Mouse (Mus musculus): ENCODE measurements around the gene Elk4. TPM values are rescaled to one million over a fixed set of nuclear protein-coding genes. Genes with fewer than 3 reads are reported as not detected.

Gene Elk4
- polyA plus RNA-seq, 1 experiment: 33.7 TPM

- Histone ChIP-seq H3K9ac (ENCODE audit: low read depth, poor library complexity, severe bottlenecking) (no peak overlapping the region), H3K27me3 (ENCODE audit: control insufficient read depth, insufficient read depth, low read length, poor library complexity, severe bottlenecking) (no peaks in the 10 kb centered on the region), H3K4me1 (ENCODE audit: control insufficient read depth, insufficient read depth, low read length) (no peaks in the 10 kb centered on the region), H3K4me3 (ENCODE audit: low read depth, low read length) (no peak overlapping the region), H3K36me3 (ENCODE audit: control insufficient read depth, insufficient read depth, low read length, poor library complexity, severe bottlenecking) (no peaks in the 10 kb centered on the region), H3K27ac (ENCODE audit: insufficient read depth, low read length) (no peak overlapping the region), H3K9me3 (replicated peaks; ENCODE audit: control insufficient read depth, insufficient read depth, low read length, poor library complexity, severe bottlenecking) (no peaks in the 10 kb centered on the region)
- TF ChIP-seq EP300 (IDR thresholded peaks at IDR 0.05; ENCODE audit: insufficient read depth, low read depth, low read length) (no peak), POLR2A (IDR thresholded peaks at IDR 0.05; ENCODE audit: insufficient read depth, low read length) (no peak), CTCF (IDR thresholded peaks at IDR 0.05; ENCODE audit: low read depth, low read length) (no peak)
Measured at GRCm38 (mm10) chr1:131990083-131990760, 17.2 kb upstream of the Elk4 start.

- H3K9ac ChIP-seq (ENCODE audit: low read depth, poor library complexity, severe bottlenecking): no peak overlapping the region
- TF ChIP-seq EP300 (IDR thresholded peaks at IDR 0.05; ENCODE audit: insufficient read depth, low read depth, low read length) (no peak), POLR2A (IDR thresholded peaks at IDR 0.05; ENCODE audit: insufficient read depth, low read length) (no peak), CTCF (IDR thresholded peaks at IDR 0.05; ENCODE audit: low read depth, low read length) (no peak)
Measured at GRCm38 (mm10) chr1:131992561-131993001, 14.8 kb upstream of the Elk4 start.

GRCm38 (mm10) chr1:131993169-131994040, 14.0 kb upstream of the Elk4 start:
- Histone ChIP-seq H3K36me3 (ENCODE audit: control insufficient read depth, insufficient read depth, low read length, poor library complexity, severe bottlenecking) (no peaks in the 10 kb centered on the region), H3K27me3 (ENCODE audit: control insufficient read depth, insufficient read depth, low read length, poor library complexity, severe bottlenecking) (no peaks in the 10 kb centered on the region), H3K4me1 (ENCODE audit: control insufficient read depth, insufficient read depth, low read length) (no peaks in the 10 kb centered on the region), H3K27ac (ENCODE audit: insufficient read depth, low read length) (no peak overlapping the region), H3K9me3 (replicated peaks; ENCODE audit: control insufficient read depth, insufficient read depth, low read length, poor library complexity, severe bottlenecking) (no peaks in the 10 kb centered on the region), H3K9ac (ENCODE audit: low read depth, poor library complexity, severe bottlenecking) (no peak overlapping the region), H3K4me3 (ENCODE audit: low read depth, low read length) (no peak overlapping the region)
- TF ChIP-seq EP300 (IDR thresholded peaks at IDR 0.05; ENCODE audit: insufficient read depth, low read depth, low read length) (no peak), POLR2A (IDR thresholded peaks at IDR 0.05; ENCODE audit: insufficient read depth, low read length) (no peak)

More at GRCm38 (mm10) chr1:131992561-131993001, 14.8 kb upstream of the Elk4 start:
- Histone ChIP-seq H3K36me3 (ENCODE audit: control insufficient read depth, insufficient read depth, low read length, poor library complexity, severe bottlenecking) (no peaks in the 10 kb centered on the region), H3K9me3 (replicated peaks; ENCODE audit: control insufficient read depth, insufficient read depth, low read length, poor library complexity, severe bottlenecking) (no peaks in the 10 kb centered on the region), H3K27ac (ENCODE audit: insufficient read depth, low read length) (no peak overlapping the region), H3K4me3 (ENCODE audit: low read depth, low read length) (no peak overlapping the region), H3K27me3 (ENCODE audit: control insufficient read depth, insufficient read depth, low read length, poor library complexity, severe bottlenecking) (no peaks in the 10 kb centered on the region), H3K4me1 (ENCODE audit: control insufficient read depth, insufficient read depth, low read length) (no peaks in the 10 kb centered on the region)

- Histone ChIP-seq H3K4me1 (ENCODE audit: control insufficient read depth, insufficient read depth, low read length) (no peaks in the 10 kb centered on the region), H3K9ac (ENCODE audit: low read depth, poor library complexity, severe bottlenecking) (no peak overlapping the region), H3K36me3 (ENCODE audit: control insufficient read depth, insufficient read depth, low read length, poor library complexity, severe bottlenecking) (no peaks in the 10 kb centered on the region), H3K9me3 (replicated peaks; ENCODE audit: control insufficient read depth, insufficient read depth, low read length, poor library complexity, severe bottlenecking) (no peaks in the 10 kb centered on the region), H3K27me3 (ENCODE audit: control insufficient read depth, insufficient read depth, low read length, poor library complexity, severe bottlenecking) (no peaks in the 10 kb centered on the region), H3K27ac (ENCODE audit: insufficient read depth, low read length) (no peak overlapping the region), H3K4me3 (ENCODE audit: low read depth, low read length) (no peak overlapping the region)
- TF ChIP-seq CTCF (IDR thresholded peaks at IDR 0.05; ENCODE audit: low read depth, low read length): no peak
- no peak for TF ChIP-seq POLR2A (IDR thresholded peaks at IDR 0.05; ENCODE audit: insufficient read depth, low read length)
- no peak for TF ChIP-seq EP300 (IDR thresholded peaks at IDR 0.05; ENCODE audit: insufficient read depth, low read depth, low read length)
Measured at GRCm38 (mm10) chr1:131995062-131995461, 12.3 kb upstream of the Elk4 start.

GRCm38 (mm10) chr1:132000506-132000905, 6.9 kb upstream of the Elk4 start:
- Histone ChIP-seq H3K9ac (ENCODE audit: low read depth, poor library complexity, severe bottlenecking) (no peak overlapping the region), H3K4me1 (ENCODE audit: control insufficient read depth, insufficient read depth, low read length) (no peaks in the 10 kb centered on the region), H3K9me3 (replicated peaks; ENCODE audit: control insufficient read depth, insufficient read depth, low read length, poor library complexity, severe bottlenecking) (no peaks in the 10 kb centered on the region), H3K4me3 (ENCODE audit: low read depth, low read length) (no peak overlapping the region), H3K36me3 (ENCODE audit: control insufficient read depth, insufficient read depth, low read length, poor library complexity, severe bottlenecking) (no peaks in the 10 kb centered on the region), H3K27me3 (ENCODE audit: control insufficient read depth, insufficient read depth, low read length, poor library complexity, severe bottlenecking) (no peaks in the 10 kb centered on the region), H3K27ac (ENCODE audit: insufficient read depth, low read length) (no peak overlapping the region)
- no peak for TF ChIP-seq POLR2A (IDR thresholded peaks at IDR 0.05; ENCODE audit: insufficient read depth, low read length)
- no peak for TF ChIP-seq EP300 (IDR thresholded peaks at IDR 0.05; ENCODE audit: insufficient read depth, low read depth, low read length)
- TF ChIP-seq CTCF (IDR thresholded peaks at IDR 0.05; ENCODE audit: low read depth, low read length): peak; percentile 48

GRCm38 (mm10) chr1:132001880-132002330, 5.5 kb upstream of the Elk4 start:
- H3K9me3 ChIP-seq (replicated peaks; ENCODE audit: control insufficient read depth, insufficient read depth, low read length, poor library complexity, severe bottlenecking): no peaks in the 10 kb centered on the region
- TF ChIP-seq EP300 (IDR thresholded peaks at IDR 0.05; ENCODE audit: insufficient read depth, low read depth, low read length) (no peak), POLR2A (IDR thresholded peaks at IDR 0.05; ENCODE audit: insufficient read depth, low read length) (no peak), CTCF (IDR thresholded peaks at IDR 0.05; ENCODE audit: low read depth, low read length) (no peak)
- H3K36me3 ChIP-seq (ENCODE audit: control insufficient read depth, insufficient read depth, low read length, poor library complexity, severe bottlenecking): no peaks in the 10 kb centered on the region
- H3K27me3 ChIP-seq (ENCODE audit: control insufficient read depth, insufficient read depth, low read length, poor library complexity, severe bottlenecking): no peaks in the 10 kb centered on the region
- H3K4me1 ChIP-seq (ENCODE audit: control insufficient read depth, insufficient read depth, low read length): no peaks in the 10 kb centered on the region
- H3K9ac ChIP-seq (ENCODE audit: low read depth, poor library complexity, severe bottlenecking): no peak overlapping the region
- no peak overlapping the region for H3K27ac ChIP-seq (ENCODE audit: insufficient read depth, low read length)
- no peak overlapping the region for H3K4me3 ChIP-seq (ENCODE audit: low read depth, low read length)

All from ES-Bruce4 (cell line).